Mouse (Mus musculus): ENCODE measurements around the gene Gm28230. TPM values are rescaled to one million over a fixed set of nuclear protein-coding genes. Genes with fewer than 3 reads are reported as not detected.

Gm28230 gene
- polyA plus RNA-seq, 1 experiment from 2014 or later, result not detected

GRCm38 (mm10) chr2:74690338-74690716, 36.2 kb upstream of the Gm28230 start:
- ATAC-seq, result no peak
- Histone ChIP-seq H3K4me3 (ENCODE audit: low read length) (peak overlapping the region; percentile 18; the same call in 1 of the 2 replicates), H3K9ac (ENCODE audit: low read depth, low read length) (no peak overlapping the region), H3K36me3 (ENCODE audit: control insufficient read depth, insufficient read depth, low read length) (no peaks in the 10 kb centered on the region), H3K27ac (ENCODE audit: low read length) (no peak overlapping the region), H3K27me3 (replicated peaks; ENCODE audit: control insufficient read depth, insufficient read depth, low read length) (peaks cover 83% of the 10 kb centered on the region), H3K4me2 (ENCODE audit: low read depth, low read length) (peak overlapping the region; percentile 9; the same call in 1 of the 2 replicates), H3K9me3 (ENCODE audit: control insufficient read depth, low read length) (no peaks in the 10 kb centered on the region), H3K4me1 (ENCODE audit: control insufficient read depth, insufficient read depth, low read length) (no peaks in the 10 kb centered on the region)
- WGBS, result 10% methylated on average over 8 of the region's 8 CpGs

DNA sequence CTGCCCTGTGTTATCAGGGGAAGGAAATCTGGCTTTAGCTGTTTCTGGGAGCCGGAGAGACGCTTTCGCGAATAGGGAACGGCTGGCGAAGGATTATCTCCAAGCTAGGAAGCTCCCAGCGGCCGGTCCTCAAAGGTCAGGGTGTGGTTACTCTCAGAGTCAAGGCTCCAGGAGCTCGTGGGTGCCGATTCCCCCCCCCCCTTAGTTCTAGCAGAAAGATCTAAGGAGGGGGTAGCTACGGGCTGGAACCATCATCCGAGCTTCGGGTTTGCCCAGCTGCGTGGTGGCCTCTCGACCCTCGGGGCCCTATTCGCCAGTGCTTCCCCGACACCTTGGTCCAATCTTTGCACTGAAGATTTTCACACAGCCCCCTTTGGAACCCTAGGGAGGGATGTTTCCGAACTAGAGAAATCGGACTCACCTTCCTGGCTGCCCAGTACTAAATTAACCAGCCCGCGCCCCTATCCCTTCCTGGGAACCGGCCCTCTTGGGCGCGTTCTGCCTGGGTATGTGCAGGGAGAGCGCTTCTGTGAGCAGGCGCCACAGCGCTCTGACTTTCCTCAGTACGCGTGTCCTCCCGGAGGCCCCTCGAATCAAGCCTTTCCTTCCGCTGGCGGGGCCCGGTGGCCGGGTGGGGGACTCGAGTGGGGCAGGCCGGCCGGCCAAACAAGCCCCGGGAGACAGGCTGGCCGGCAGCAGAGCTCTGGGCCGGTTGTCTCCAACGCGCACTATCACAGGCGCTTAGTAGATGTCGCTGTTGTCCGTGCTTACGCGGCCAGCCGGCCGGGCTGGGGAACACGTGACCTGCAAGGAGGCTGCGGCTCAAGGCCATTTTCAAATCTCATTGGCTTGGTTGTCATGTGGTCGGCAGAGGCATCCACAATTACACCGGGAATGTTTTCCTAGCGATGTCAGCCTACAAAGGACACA, 35.2 kb upstream of the Gm28230 start, which contains the start of gene Hoxd10:
Hoxd10 (plus strand) TSS at position 903 of the 930 bp plus-strand sequence.
- ATAC-seq, result peak; percentile 74
- peak within 1 kb of the TSS; percentile 36 for H3K4me3 ChIP-seq (ENCODE audit: low read length)
- WGBS, result 2% methylated on average over 56 of the region's 56 CpGs
- no peaks in the 10 kb centered on the region for H3K9me3 ChIP-seq (ENCODE audit: control insufficient read depth, low read length)
- H3K4me1 ChIP-seq (ENCODE audit: control insufficient read depth, insufficient read depth, low read length), result no peaks in the 10 kb centered on the region
- H3K36me3 ChIP-seq (ENCODE audit: control insufficient read depth, insufficient read depth, low read length), result no peaks in the 10 kb centered on the region
- no peak within 1 kb of the TSS; the same call in 1 of the 2 replicates for H3K27ac ChIP-seq (ENCODE audit: low read length)
- H3K27me3 ChIP-seq (replicated peaks; ENCODE audit: control insufficient read depth, insufficient read depth, low read length), result peaks cover 90% of the 10 kb centered on the region
- peak within 1 kb of the TSS; percentile 39 for H3K4me2 ChIP-seq (ENCODE audit: low read depth, low read length)
- H3K9ac ChIP-seq (ENCODE audit: low read depth, low read length), result peak within 1 kb of the TSS; percentile 49

- no peak for ATAC-seq
- peak overlapping the region; percentile 31 for H3K4me3 ChIP-seq (ENCODE audit: low read length)
- no peak overlapping the region for H3K27ac ChIP-seq (ENCODE audit: low read length)
- peak overlapping the region; percentile 49; the same call in 1 of the 2 replicates for H3K9ac ChIP-seq (ENCODE audit: low read depth, low read length)
- H3K9me3 ChIP-seq (ENCODE audit: control insufficient read depth, low read length), result no peaks in the 10 kb centered on the region
- 4% methylated on average over 35 of the region's 35 CpGs for WGBS
- peak overlapping the region; percentile 20 for H3K4me2 ChIP-seq (ENCODE audit: low read depth, low read length)
- H3K36me3 ChIP-seq (ENCODE audit: control insufficient read depth, insufficient read depth, low read length), result no peaks in the 10 kb centered on the region
- no peaks in the 10 kb centered on the region for H3K4me1 ChIP-seq (ENCODE audit: control insufficient read depth, insufficient read depth, low read length)
- H3K27me3 ChIP-seq (replicated peaks; ENCODE audit: control insufficient read depth, insufficient read depth, low read length), result peaks cover 90% of the 10 kb centered on the region
Measured at GRCm38 (mm10) chr2:74691995-74692807, 34.3 kb upstream of the Gm28230 start.

GRCm38 (mm10) chr2:74692808-74693431, 33.6 kb upstream of the Gm28230 start:
- ATAC-seq, result no peak
- no peaks in the 10 kb centered on the region for H3K36me3 ChIP-seq (ENCODE audit: control insufficient read depth, insufficient read depth, low read length)
- peak overlapping the region; percentile 49 for H3K9ac ChIP-seq (ENCODE audit: low read depth, low read length)
- H3K27ac ChIP-seq (ENCODE audit: low read length), result no peak overlapping the region
- H3K9me3 ChIP-seq (ENCODE audit: control insufficient read depth, low read length), result no peaks in the 10 kb centered on the region
- 3% methylated on average over 20 of the region's 20 CpGs for WGBS
- H3K27me3 ChIP-seq (replicated peaks; ENCODE audit: control insufficient read depth, insufficient read depth, low read length), result peaks cover 90% of the 10 kb centered on the region
- H3K4me1 ChIP-seq (ENCODE audit: control insufficient read depth, insufficient read depth, low read length), result no peaks in the 10 kb centered on the region
- H3K4me2 ChIP-seq (ENCODE audit: low read depth, low read length), result no peak overlapping the region
- peak overlapping the region; percentile 31 for H3K4me3 ChIP-seq (ENCODE audit: low read length)

- Histone ChIP-seq H3K4me2 (ENCODE audit: low read depth, low read length) (no peak overlapping the region), H3K9ac (ENCODE audit: low read depth, low read length) (peak overlapping the region; percentile 49)
Measured at GRCm38 (mm10) chr2:74693432-74693827, 33.1 kb upstream of the Gm28230 start.

DNA sequence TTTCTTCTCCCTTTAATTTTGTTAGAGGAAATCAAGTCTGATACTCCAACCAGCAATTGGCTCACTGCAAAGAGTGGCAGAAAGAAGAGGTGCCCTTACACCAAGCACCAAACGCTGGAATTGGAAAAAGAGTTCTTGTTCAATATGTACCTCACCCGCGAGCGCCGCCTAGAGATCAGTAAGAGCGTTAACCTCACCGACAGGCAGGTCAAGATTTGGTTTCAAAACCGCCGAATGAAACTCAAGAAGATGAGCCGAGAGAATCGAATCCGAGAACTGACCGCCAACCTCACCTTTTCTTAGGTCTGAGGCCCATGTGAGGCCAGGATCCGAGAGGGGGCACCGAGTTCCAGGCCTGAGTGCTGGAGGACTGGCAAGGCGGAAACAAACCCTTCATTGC, 32.5 kb upstream of the Gm28230 start:
- Histone ChIP-seq H3K27me3 (replicated peaks; ENCODE audit: control insufficient read depth, insufficient read depth, low read length) (peaks cover 91% of the 10 kb centered on the region), H3K9me3 (ENCODE audit: control insufficient read depth, low read length) (no peaks in the 10 kb centered on the region), H3K4me3 (ENCODE audit: low read length) (peak overlapping the region; percentile 26), H3K9ac (ENCODE audit: low read depth, low read length) (no peak overlapping the region), H3K4me2 (ENCODE audit: low read depth, low read length) (no peak overlapping the region), H3K36me3 (ENCODE audit: control insufficient read depth, insufficient read depth, low read length) (no peaks in the 10 kb centered on the region), H3K27ac (ENCODE audit: low read length) (no peak overlapping the region), H3K4me1 (ENCODE audit: control insufficient read depth, insufficient read depth, low read length) (peaks cover 4% of the 10 kb centered on the region; the same call in 1 of the 2 replicates)
- WGBS, result 3% methylated on average over 16 of the region's 16 CpGs
- no peak for ATAC-seq

More at GRCm38 (mm10) chr2:74693432-74693827, 33.1 kb upstream of the Gm28230 start:
- ATAC-seq, result no peak
- peaks cover 91% of the 10 kb centered on the region for H3K27me3 ChIP-seq (replicated peaks; ENCODE audit: control insufficient read depth, insufficient read depth, low read length)
- no peaks in the 10 kb centered on the region for H3K36me3 ChIP-seq (ENCODE audit: control insufficient read depth, insufficient read depth, low read length)
- peak overlapping the region; percentile 31; the same call in 1 of the 2 replicates for H3K4me3 ChIP-seq (ENCODE audit: low read length)
- no peaks in the 10 kb centered on the region for H3K9me3 ChIP-seq (ENCODE audit: control insufficient read depth, low read length)
- whole genome bisulfite sequencing, result 13% methylated on average over 4 of the region's 4 CpGs
- no peak overlapping the region for H3K27ac ChIP-seq (ENCODE audit: low read length)
- H3K4me1 ChIP-seq (ENCODE audit: control insufficient read depth, insufficient read depth, low read length), result 0 out of 2 replicates have a peak, but pooled peaks cover 3% of the 10 kb centered on the region

- no peak overlapping the region for H3K4me3 ChIP-seq (ENCODE audit: low read length)
- H3K27ac ChIP-seq (ENCODE audit: low read length), result no peak overlapping the region
- no peaks in the 10 kb centered on the region for H3K9me3 ChIP-seq (ENCODE audit: control insufficient read depth, low read length)
- 13% methylated on average over 1 of the region's 1 CpGs for WGBS
- no peak overlapping the region for H3K4me2 ChIP-seq (ENCODE audit: low read depth, low read length)
- H3K27me3 ChIP-seq (replicated peaks; ENCODE audit: control insufficient read depth, insufficient read depth, low read length), result peaks cover 93% of the 10 kb centered on the region
- peaks cover 4% of the 10 kb centered on the region; the same call in 1 of the 2 replicates for H3K4me1 ChIP-seq (ENCODE audit: control insufficient read depth, insufficient read depth, low read length)
- H3K9ac ChIP-seq (ENCODE audit: low read depth, low read length), result no peak overlapping the region
- no peak for ATAC-seq
- H3K36me3 ChIP-seq (ENCODE audit: control insufficient read depth, insufficient read depth, low read length), result no peaks in the 10 kb centered on the region
Measured at GRCm38 (mm10) chr2:74695383-74695782, 31.1 kb upstream of the Gm28230 start.

DNA sequence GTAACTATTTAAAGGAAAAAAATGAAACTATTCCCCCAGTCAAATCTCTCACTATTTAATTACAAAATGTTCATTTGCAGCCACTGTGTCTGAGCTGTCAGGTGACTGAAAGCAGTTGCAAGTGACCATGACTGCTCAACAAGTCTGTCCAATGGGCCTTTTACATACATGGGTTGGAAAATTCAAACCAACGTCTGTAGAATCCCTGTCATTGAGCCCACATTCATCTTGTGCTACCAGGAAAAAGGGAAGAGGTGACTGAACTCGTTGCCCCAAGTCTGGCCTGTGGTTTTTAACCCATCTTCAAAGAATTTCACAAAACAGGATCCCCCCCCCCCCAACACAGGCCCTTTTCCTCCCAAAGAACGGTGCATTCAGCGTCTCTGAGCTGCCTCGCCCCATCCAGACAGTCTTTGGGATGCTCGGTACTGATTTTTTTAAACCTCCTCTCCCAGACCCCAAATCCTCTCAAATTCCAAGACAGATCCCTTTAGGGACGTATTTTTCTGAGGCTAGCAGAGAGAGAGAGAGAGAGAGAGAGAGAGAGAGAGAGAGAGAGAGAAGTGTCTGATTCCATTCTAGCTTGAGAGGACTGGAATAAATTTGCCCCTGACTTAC, 30.6 kb upstream of the Gm28230 start:
- WGBS, result 11% methylated on average over 7 of the region's 7 CpGs
- Histone ChIP-seq H3K27me3 (replicated peaks; ENCODE audit: control insufficient read depth, insufficient read depth, low read length) (peaks cover 97% of the 10 kb centered on the region), H3K27ac (ENCODE audit: low read length) (no peak overlapping the region), H3K9me3 (ENCODE audit: control insufficient read depth, low read length) (no peaks in the 10 kb centered on the region), H3K4me3 (ENCODE audit: low read length) (no peak overlapping the region), H3K4me1 (ENCODE audit: control insufficient read depth, insufficient read depth, low read length) (peaks cover 4% of the 10 kb centered on the region; the same call in 1 of the 2 replicates), H3K36me3 (ENCODE audit: control insufficient read depth, insufficient read depth, low read length) (no peaks in the 10 kb centered on the region), H3K9ac (ENCODE audit: low read depth, low read length) (no peak overlapping the region), H3K4me2 (ENCODE audit: low read depth, low read length) (0 out of 2 replicates have a peak overlapping the region, but pooled peaks have one; percentile 22)
- no peak for ATAC-seq
